Mouse (Mus musculus): ENCODE measurements around the gene Chst14. TPM values are rescaled to one million over a fixed set of nuclear protein-coding genes. Genes with fewer than 3 reads are reported as not detected.

Gene Chst14
- polyA plus RNA-seq, 1 experiment from 2014 or later: 25.1 TPM

- DNase-seq (ENCODE audit: low spot score) (no peak), ATAC-seq (replicated peaks; ENCODE audit: low FRiP score, low read depth) (no peak)
- Histone ChIP-seq H3K4me3 (replicated peaks; ENCODE audit: low read depth, low read length) (no peak overlapping the region), H3K27ac (no peak overlapping the region), H3K27me3 (ENCODE audit: insufficient read depth, low read length) (peaks cover 7% of the 10 kb centered on the region; the same call in 1 of the 2 replicates), H3K36me3 (ENCODE audit: insufficient read depth, low read length) (no peaks in the 10 kb centered on the region), H3K4me1 (replicated peaks; ENCODE audit: insufficient read depth, low read length) (no peaks in the 10 kb centered on the region), H3K4me2 (ENCODE audit: low read length) (no peak overlapping the region), H3K9ac (ENCODE audit: low read depth, low read length) (no peak overlapping the region), H3K9me3 (replicated peaks; ENCODE audit: low read length) (no peaks in the 10 kb centered on the region)
- no peak for TF ChIP-seq CTCF (IDR thresholded peaks at IDR 0.05; ENCODE audit: low read depth)
- WGBS: 81% methylated on average over 11 of the region's 11 CpGs
Observed at GRCm38 (mm10) chr2:118969585-118970147, 43.4 kb downstream of the Chst14 start.

GRCm38 (mm10) chr2:118972048-118972447 lies 45.8 kb downstream of the Chst14 start:
- no peak for TF ChIP-seq CTCF (IDR thresholded peaks at IDR 0.05; ENCODE audit: low read depth)
- DNase-seq (ENCODE audit: low spot score): no peak
- 78% methylated on average over 5 of the region's 5 CpGs for WGBS
- no peaks in the 10 kb centered on the region for H3K36me3 ChIP-seq (ENCODE audit: insufficient read depth, low read length)
- no peak for ATAC-seq (replicated peaks; ENCODE audit: low FRiP score, low read depth)
- no peaks in the 10 kb centered on the region for H3K9me3 ChIP-seq (replicated peaks; ENCODE audit: low read length)
- peaks cover 8% of the 10 kb centered on the region; the same call in 1 of the 2 replicates for H3K4me1 ChIP-seq (replicated peaks; ENCODE audit: insufficient read depth, low read length)
- no peak overlapping the region for H3K4me2 ChIP-seq (ENCODE audit: low read length)
- no peak overlapping the region for H3K9ac ChIP-seq (ENCODE audit: low read depth, low read length)
- no peak overlapping the region for H3K27ac ChIP-seq
- no peak overlapping the region for H3K4me3 ChIP-seq (replicated peaks; ENCODE audit: low read depth, low read length)
- H3K27me3 ChIP-seq (ENCODE audit: insufficient read depth, low read length): peaks cover 15% of the 10 kb centered on the region

- TF ChIP-seq CTCF (IDR thresholded peaks at IDR 0.05; ENCODE audit: low read depth): peak; percentile 91
- Histone ChIP-seq H3K27me3 (ENCODE audit: insufficient read depth, low read length) (peaks cover 15% of the 10 kb centered on the region), H3K4me2 (ENCODE audit: low read length) (peak overlapping the region; percentile 55), H3K4me1 (replicated peaks; ENCODE audit: insufficient read depth, low read length) (peaks cover 8% of the 10 kb centered on the region; the same call in 1 of the 2 replicates), H3K27ac (no peak overlapping the region), H3K9me3 (replicated peaks; ENCODE audit: low read length) (no peaks in the 10 kb centered on the region), H3K36me3 (ENCODE audit: insufficient read depth, low read length) (no peaks in the 10 kb centered on the region), H3K9ac (ENCODE audit: low read depth, low read length) (no peak overlapping the region), H3K4me3 (replicated peaks; ENCODE audit: low read depth, low read length) (peak overlapping the region; percentile 22)
- peak; percentile 73 for ATAC-seq (replicated peaks; ENCODE audit: low FRiP score, low read depth)
- DNase-seq (ENCODE audit: low spot score): peak; percentile 94
- 2% methylated on average over 33 of the region's 33 CpGs for WGBS
Observed at GRCm38 (mm10) chr2:118972687-118973376, 46.5 kb downstream of the Chst14 start.

GRCm38 (mm10) chr2:118975855-118976254 lies 49.6 kb downstream of the Chst14 start:
- no peak for DNase-seq (ENCODE audit: low spot score)
- H3K27ac ChIP-seq: no peak overlapping the region
- 3% methylated on average over 15 of the region's 15 CpGs for WGBS
- 0 out of 2 replicates have a peak overlapping the region, but pooled peaks have one; percentile 47 for H3K9ac ChIP-seq (ENCODE audit: low read depth, low read length)
- peak overlapping the region; percentile 54 for H3K4me3 ChIP-seq (replicated peaks; ENCODE audit: low read depth, low read length)
- no peaks in the 10 kb centered on the region for H3K36me3 ChIP-seq (ENCODE audit: insufficient read depth, low read length)
- H3K4me1 ChIP-seq (replicated peaks; ENCODE audit: insufficient read depth, low read length): peaks cover 8% of the 10 kb centered on the region; the same call in 1 of the 2 replicates
- no peak; the same call in 1 of the 2 replicates for ATAC-seq (replicated peaks; ENCODE audit: low FRiP score, low read depth)
- TF ChIP-seq CTCF (IDR thresholded peaks at IDR 0.05; ENCODE audit: low read depth): no peak
- H3K27me3 ChIP-seq (ENCODE audit: insufficient read depth, low read length): peaks cover 15% of the 10 kb centered on the region
- H3K9me3 ChIP-seq (replicated peaks; ENCODE audit: low read length): no peaks in the 10 kb centered on the region
- peak overlapping the region; percentile 95 for H3K4me2 ChIP-seq (ENCODE audit: low read length)

- TF ChIP-seq CTCF (IDR thresholded peaks at IDR 0.05; ENCODE audit: low read depth): peak; percentile 72
- Histone ChIP-seq H3K36me3 (ENCODE audit: insufficient read depth, low read length) (no peaks in the 10 kb centered on the region), H3K9ac (ENCODE audit: low read depth, low read length) (peak overlapping the region; percentile 47; the same call in 1 of the 2 replicates), H3K27ac (no peak overlapping the region), H3K4me2 (ENCODE audit: low read length) (peak overlapping the region; percentile 95), H3K27me3 (ENCODE audit: insufficient read depth, low read length) (peaks cover 15% of the 10 kb centered on the region), H3K9me3 (replicated peaks; ENCODE audit: low read length) (no peaks in the 10 kb centered on the region), H3K4me1 (replicated peaks; ENCODE audit: insufficient read depth, low read length) (peaks cover 8% of the 10 kb centered on the region; the same call in 1 of the 2 replicates), H3K4me3 (replicated peaks; ENCODE audit: low read depth, low read length) (peak overlapping the region; percentile 54)
- DNase-seq (ENCODE audit: low spot score) (peak; percentile 84), ATAC-seq (replicated peaks; ENCODE audit: low FRiP score, low read depth) (peak; percentile 67)
- WGBS: 1% methylated on average over 57 of the region's 57 CpGs
Observed at GRCm38 (mm10) chr2:118976282-118976929, 50.1 kb downstream of the Chst14 start.

- no peak overlapping the region for H3K27ac ChIP-seq
- peak overlapping the region; percentile 54 for H3K4me3 ChIP-seq (replicated peaks; ENCODE audit: low read depth, low read length)
- ATAC-seq (replicated peaks; ENCODE audit: low FRiP score, low read depth) (no peak), DNase-seq (ENCODE audit: low spot score) (no peak)
- H3K4me2 ChIP-seq (ENCODE audit: low read length): peak overlapping the region; percentile 95
- peaks cover 15% of the 10 kb centered on the region for H3K27me3 ChIP-seq (ENCODE audit: insufficient read depth, low read length)
- no peak for TF ChIP-seq CTCF (IDR thresholded peaks at IDR 0.05; ENCODE audit: low read depth)
- H3K4me1 ChIP-seq (replicated peaks; ENCODE audit: insufficient read depth, low read length): peaks cover 8% of the 10 kb centered on the region; the same call in 1 of the 2 replicates
- H3K9ac ChIP-seq (ENCODE audit: low read depth, low read length): peak overlapping the region; percentile 47; the same call in 1 of the 2 replicates
- H3K36me3 ChIP-seq (ENCODE audit: insufficient read depth, low read length): no peaks in the 10 kb centered on the region
- no peaks in the 10 kb centered on the region for H3K9me3 ChIP-seq (replicated peaks; ENCODE audit: low read length)
- 12% methylated on average over 5 of the region's 5 CpGs for WGBS
Observed at GRCm38 (mm10) chr2:118976941-118977340, 50.6 kb downstream of the Chst14 start.

Data from kidney, postnatal 0 days (tissue).